Comparison of ENCODE assay signal across 25 mouse cellular contexts in the genomic region with DNA sequence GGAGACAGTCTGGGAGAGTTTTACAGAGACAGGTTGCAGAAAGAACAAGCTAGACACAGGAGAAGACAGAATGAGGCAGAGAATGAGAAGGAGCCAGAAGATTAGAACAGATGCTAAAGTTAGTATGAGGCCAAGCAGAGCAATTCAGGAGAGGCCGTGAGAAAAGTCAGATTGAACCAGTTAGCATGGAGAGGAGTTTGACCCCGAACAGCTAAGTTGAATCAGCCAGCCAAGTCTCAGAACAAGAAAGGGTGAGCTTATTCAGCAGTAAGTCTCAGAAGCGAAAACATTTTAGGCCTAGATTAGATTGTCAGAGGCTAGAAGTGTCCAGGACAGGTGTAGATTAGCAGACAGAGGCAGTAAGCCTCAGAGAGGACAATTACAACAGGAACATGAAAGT. TPM values are rescaled to one million over a fixed set of nuclear protein-coding genes. Genes with fewer than 3 reads are reported as not detected.
DNase-seq lines count a peak whose midpoint lies in the region; ATAC-seq lines count a peak whose summit lies in the region.
"Had no signal": no experiment of that assay in that cellular context is flagged by ENCODE, and none has a peak within 500 bp of the region (broad histone marks: within the 10 kb centered on the region; RNA-seq: fewer than 3 reads in every experiment).

No protein-coding gene starts in this region.

- no peak overlapping the region for H3K9ac ChIP-seq in kidney, embryonic 14.5 days (ENCODE audit: low read depth, low read length)
- H3K9ac ChIP-seq: forebrain, embryonic 12.5 days; hindbrain, embryonic 14.5 days; intestine, embryonic 15.5 days; liver, embryonic 12.5 days; lung, embryonic 15.5 days had no signal

- no peak for DNase-seq in heart, embryonic 10.5 days (ENCODE audit: low spot score)
- DNase-seq in heart, postnatal 36 days = no peak
- DNase-seq in brain, adult 2 months (ENCODE audit: low read depth, low spot score) = peak; percentile 63
- DNase-seq in kidney, postnatal 36 days = peak; percentile 48 to 73
- DNase-seq in adrenal gland, postnatal 10 days = no peak
- DNase-seq in adrenal gland, adult 8-10 months = no peak
- DNase-seq: adrenal gland, postnatal 25 days; cerebellum, adult 11-12 months; cerebellum, postnatal 14 days; heart, postnatal 14 days; lung, postnatal 4 days; retina, postnatal 1 day; thymus, postnatal 14 days had no signal

- H3K9me3 ChIP-seq in heart, embryonic 10.5 days = no peaks in the 10 kb centered on the region
- H3K9me3 ChIP-seq in kidney, embryonic 14.5 days (ENCODE audit: control insufficient read depth, low read length) = no peaks in the 10 kb centered on the region
- H3K9me3 ChIP-seq: forebrain, embryonic 12.5 days; G1E; intestine, embryonic 15.5 days; liver, embryonic 12.5 days; lung, embryonic 15.5 days had no signal

- no peak overlapping the region for H3K4me3 ChIP-seq in heart, embryonic 10.5 days
- no peak overlapping the region for H3K4me3 ChIP-seq in kidney, embryonic 14.5 days (ENCODE audit: low read length)
- H3K4me3 ChIP-seq: forebrain, embryonic 12.5 days; intestine, embryonic 15.5 days; liver, embryonic 12.5 days; lung, embryonic 15.5 days had no signal

- WGBS in heart, embryonic 10.5 days = 26% methylated on average over 3 of the region's 3 CpGs
- WGBS in kidney, embryonic 14.5 days = 42% methylated on average over 3 of the region's 3 CpGs

- intact Hi-C loops in heart, postnatal 36 days (cut with DNase I) = no loop called here

- H3K4me1 ChIP-seq in heart, embryonic 10.5 days = peaks cover 65% of the 10 kb centered on the region
- peaks cover 66% of the 10 kb centered on the region for H3K4me1 ChIP-seq in kidney, embryonic 14.5 days (ENCODE audit: control insufficient read depth, insufficient read depth, low read length)

- no peak overlapping the region for H3K4me2 ChIP-seq in kidney, embryonic 14.5 days (replicated peaks; ENCODE audit: low read depth, low read length)
- H3K4me2 ChIP-seq: forebrain, embryonic 12.5 days; hindbrain, embryonic 14.5 days; intestine, embryonic 15.5 days; liver, embryonic 12.5 days; lung, embryonic 15.5 days had no signal

- no peak for ATAC-seq in kidney, embryonic 14.5 days (ENCODE audit: low FRiP score, low TSS enrichment)
- ATAC-seq: activated CD4-positive, CD25-positive, alpha-beta regulatory T cell, adult 4 months; intestine, embryonic 15.5 days; liver, embryonic 12.5 days had no signal

- 0 out of 2 replicates have a peak overlapping the region, but pooled peaks have one; percentile 47 for H3K27ac ChIP-seq in heart, embryonic 10.5 days
- peak overlapping the region; percentile 34; the same call in 1 of the 2 replicates for H3K27ac ChIP-seq in kidney, embryonic 14.5 days (ENCODE audit: low read depth, low read length)
- H3K27ac ChIP-seq: hindbrain, embryonic 14.5 days; intestine, embryonic 15.5 days; liver, embryonic 12.5 days; lung, embryonic 15.5 days had no signal

- peaks cover 21% of the 10 kb centered on the region; the same call in 1 of the 2 replicates for H3K27me3 ChIP-seq in heart, embryonic 10.5 days (ENCODE audit: insufficient read depth, poor library complexity, severe bottlenecking)
- H3K27me3 ChIP-seq in kidney, embryonic 14.5 days (ENCODE audit: control insufficient read depth, insufficient read depth, low read length) = no peaks in the 10 kb centered on the region
- H3K27me3 ChIP-seq: intestine, embryonic 15.5 days; liver, embryonic 12.5 days; lung, embryonic 15.5 days had no signal

- H3K36me3 ChIP-seq in heart, embryonic 10.5 days = no peaks in the 10 kb centered on the region
- H3K36me3 ChIP-seq in kidney, embryonic 14.5 days (ENCODE audit: control insufficient read depth, insufficient read depth, low read length) = no peaks in the 10 kb centered on the region; the same call in 1 of the 2 replicates
- H3K36me3 ChIP-seq: forebrain, embryonic 12.5 days; lung, embryonic 15.5 days had no signal

RNA-seq across cellular contexts. Expression of a gene that starts 39.8 kb away (rescaled TPM):
- not detected in 2 replicates for polyA plus RNA-seq in heart, embryonic 10.5 days (2016; fragmentation: Nextera tagmentation; extraction: Ambion mirVana)
- total RNA-seq in heart, postnatal 36 days (2021) = not detected
- polyA plus RNA-seq in kidney, embryonic 14.5 days (2014; fragmentation: Nextera tagmentation; extraction: Ambion mirVana) = 0.12 TPM in 1 of 2 replicates, not detected in the other
- total RNA-seq in adrenal gland, postnatal 10 days (2021) = under 1 TPM in 1 of 2 experiments, not detected in 1; 0.12 TPM
- under 1 TPM; 0.09 to 0.14 (median 0.12) TPM for total RNA-seq in adrenal gland, adult 8-10 months (2022)
- total RNA-seq: adrenal gland, postnatal 25 days; gastrocnemius, postnatal 4 days; heart, postnatal 14 days; layer of hippocampus, postnatal 10 days; left cerebral cortex, adult 8-10 months had no signal
- polyA plus RNA-seq: activated CD4-positive, CD25-positive, alpha-beta regulatory T cell, adult 4 months; forebrain, embryonic 12.5 days; G1E; hindbrain, embryonic 14.5 days; intestine, embryonic 15.5 days; limb, embryonic 11.5 days; liver, embryonic 12.5 days; lung, embryonic 15.5 days had no signal

RNA-seq across cellular contexts. Expression of a gene that starts 41.7 kb away (rescaled TPM):
- 292 and 299 TPM in 2 replicates for polyA plus RNA-seq in heart, embryonic 10.5 days (2016; fragmentation: Nextera tagmentation; extraction: Ambion mirVana)
- 100 to 1,000 TPM; 150 to 151 TPM for total RNA-seq in heart, postnatal 36 days (2021)
- polyA plus RNA-seq in kidney, embryonic 14.5 days (2014; fragmentation: Nextera tagmentation; extraction: Ambion mirVana) = 345 and 420 TPM in 2 replicates
- 100 to 1,000 TPM; 288 to 289 TPM for total RNA-seq in adrenal gland, postnatal 10 days (2021)
- total RNA-seq in adrenal gland, adult 8-10 months (2022) = 100 to 1,000 TPM; 451 to 533 (median 471) TPM

RNA-seq across cellular contexts. Expression of a gene that starts 42.4 kb away (rescaled TPM):
- polyA plus RNA-seq in heart, embryonic 10.5 days (2016; fragmentation: Nextera tagmentation; extraction: Ambion mirVana) = 17.8 and 21.3 TPM in 2 replicates
- 10 to 100 TPM; 11.5 to 18.3 TPM for total RNA-seq in heart, postnatal 36 days (2021)
- 31.7 and 39.3 TPM in 2 replicates for polyA plus RNA-seq in kidney, embryonic 14.5 days (2014; fragmentation: Nextera tagmentation; extraction: Ambion mirVana)
- total RNA-seq in adrenal gland, postnatal 10 days (2021) = 10 to 100 TPM; 22.4 to 22.8 TPM
- 10 to 100 TPM; 23.3 to 31.5 (median 27.7) TPM for total RNA-seq in adrenal gland, adult 8-10 months (2022)

Comparison
In these comparisons a context has a peak if more than half of its experiments do, and no peak if none do; other contexts are left out.
1. DNase-seq: peak in brain, adult 2 months (single experiment) and kidney, postnatal 36 days (2 of 2); none in heart, embryonic 10.5 days (single experiment), heart, postnatal 36 days (0 of 2), adrenal gland, postnatal 10 days (single experiment) and adrenal gland, adult 8-10 months (single experiment).